ENCODE assay signal across 10 mouse cellular contexts in the genomic region with DNA sequence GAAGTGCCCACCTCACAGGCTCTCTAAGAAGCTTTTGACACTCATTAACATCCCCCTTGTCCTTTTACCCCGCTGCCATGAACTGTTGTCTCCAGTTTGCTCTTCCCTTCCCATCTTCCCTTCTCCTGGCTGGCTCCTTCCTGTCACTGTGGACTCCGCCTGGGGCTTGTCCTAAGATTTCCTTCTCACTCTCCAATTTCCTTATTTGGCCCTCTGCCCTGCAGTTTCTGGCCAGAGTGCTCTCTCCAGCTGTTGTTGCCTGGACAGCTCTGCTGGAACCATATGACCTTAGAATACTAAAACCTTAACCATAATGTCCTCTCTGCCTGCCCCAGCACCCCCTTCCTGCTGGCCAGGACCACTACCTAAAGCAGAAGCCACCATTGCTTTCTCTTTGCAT. TPM values are rescaled to one million over a fixed set of nuclear protein-coding genes. Genes with fewer than 3 reads are reported as not detected.
DNase-seq lines count a peak whose midpoint lies in the region; ATAC-seq and TF ChIP-seq lines count a peak whose summit lies in the region.
"Had no signal": no experiment of that assay in that cellular context is flagged by ENCODE, and none has a peak within 500 bp of the region (broad histone marks: within the 10 kb centered on the region; RNA-seq: fewer than 3 reads in every experiment).

No protein-coding gene starts in this region.

- no peaks in the 10 kb centered on the region for H3K27me3 ChIP-seq in midbrain, postnatal 0 days (ENCODE audit: insufficient read depth, low read length)
- H3K27me3 ChIP-seq in midbrain, embryonic 11.5 days (ENCODE audit: control insufficient read depth, insufficient read depth, low read length) = no peaks in the 10 kb centered on the region
- H3K27me3 ChIP-seq in heart, postnatal 0 days (ENCODE audit: control insufficient read depth, insufficient read depth, low read length) = no peaks in the 10 kb centered on the region
- H3K27me3 ChIP-seq in limb, embryonic 14.5 days (ENCODE audit: control insufficient read depth, insufficient read depth, low read length) = no peaks in the 10 kb centered on the region
- H3K27me3 ChIP-seq: embryonic facial prominence, embryonic 15.5 days had no signal

- TF ChIP-seq POLR2A in limb, embryonic 14.5 days (IDR thresholded peaks at IDR 0.05; ENCODE audit: borderline replicate concordance, extremely low read depth, insufficient read depth, insufficient read length) = no peak

- WGBS in midbrain, postnatal 0 days = 74% methylated on average over 2 of the region's 2 CpGs
- WGBS in midbrain, embryonic 11.5 days = 64% methylated on average over 2 of the region's 2 CpGs
- WGBS in heart, postnatal 0 days = 17% methylated on average over 2 of the region's 2 CpGs
- WGBS in limb, embryonic 14.5 days = 40% methylated on average over 2 of the region's 2 CpGs

- peak; percentile 10 for DNase-seq in midbrain, postnatal 0 days (ENCODE audit: low spot score)
- DNase-seq in midbrain, embryonic 11.5 days (ENCODE audit: low spot score, missing footprints) = no peak
- peak; percentile 51 for DNase-seq in heart, postnatal 0 days (ENCODE audit: low spot score)
- peak; percentile 43 for DNase-seq in limb, embryonic 14.5 days (ENCODE audit: low spot score)
- DNase-seq in testis, postnatal 10 days (ENCODE audit: low spot score) = peak; percentile 79
- no peak for DNase-seq in right cerebral cortex, postnatal 25 days
- no peak for DNase-seq in spleen, postnatal 4 days (ENCODE audit: low spot score in 2 of 2)
- no peak for DNase-seq in frontal cortex, postnatal 25 days (ENCODE audit: low spot score in 2 of 2)

- TF ChIP-seq EP300 in heart, postnatal 0 days (IDR thresholded peaks at IDR 0.05; ENCODE audit: low read depth) = no peak

- no peak overlapping the region for H3K9ac ChIP-seq in midbrain, postnatal 0 days (replicated peaks; ENCODE audit: low read length, poor library complexity, severe bottlenecking)
- H3K9ac ChIP-seq in midbrain, embryonic 11.5 days (ENCODE audit: low read length) = no peak overlapping the region
- no peak overlapping the region for H3K9ac ChIP-seq in heart, postnatal 0 days (replicated peaks; ENCODE audit: low read depth, low read length)
- H3K9ac ChIP-seq in limb, embryonic 14.5 days (ENCODE audit: low read depth, low read length, severe bottlenecking) = no peak overlapping the region
- H3K9ac ChIP-seq: embryonic facial prominence, embryonic 15.5 days had no signal

- no peak for TF ChIP-seq CTCF in midbrain, postnatal 0 days (IDR thresholded peaks at IDR 0.05)
- TF ChIP-seq CTCF in heart, postnatal 0 days (IDR thresholded peaks at IDR 0.05; ENCODE audit: low read depth) = no peak

- H3K27ac ChIP-seq in midbrain, postnatal 0 days (ENCODE audit: low read depth, low read length) = no peak overlapping the region
- no peak overlapping the region for H3K27ac ChIP-seq in midbrain, embryonic 11.5 days (ENCODE audit: low read depth, low read length)
- H3K27ac ChIP-seq in heart, postnatal 0 days (ENCODE audit: low read depth) = no peak overlapping the region
- H3K27ac ChIP-seq in limb, embryonic 14.5 days (replicated peaks; ENCODE audit: low read depth, low read length) = no peak overlapping the region
- H3K27ac ChIP-seq: embryonic facial prominence, embryonic 15.5 days had no signal

- H3K9me3 ChIP-seq in midbrain, postnatal 0 days (ENCODE audit: low read length) = no peaks in the 10 kb centered on the region
- no peaks in the 10 kb centered on the region for H3K9me3 ChIP-seq in midbrain, embryonic 11.5 days (ENCODE audit: control insufficient read depth, low read length)
- H3K9me3 ChIP-seq in heart, postnatal 0 days (replicated peaks; ENCODE audit: control insufficient read depth, low read length) = no peaks in the 10 kb centered on the region
- H3K9me3 ChIP-seq in limb, embryonic 14.5 days (ENCODE audit: control insufficient read depth, low read length) = no peaks in the 10 kb centered on the region
- H3K9me3 ChIP-seq: embryonic facial prominence, embryonic 15.5 days had no signal

- no peak for ATAC-seq in midbrain, postnatal 0 days (ENCODE audit: low FRiP score)
- ATAC-seq in midbrain, embryonic 11.5 days (ENCODE audit: low FRiP score) = no peak
- peak; percentile 55; the same call in 1 of the 2 replicates for ATAC-seq in heart, postnatal 0 days (ENCODE audit: insufficient read depth, low read depth)
- no peak for ATAC-seq in limb, embryonic 14.5 days (ENCODE audit: low FRiP score, low read depth)

- H3K36me3 ChIP-seq in midbrain, postnatal 0 days (ENCODE audit: insufficient read depth, low read length) = no peaks in the 10 kb centered on the region
- H3K36me3 ChIP-seq in midbrain, embryonic 11.5 days (ENCODE audit: control insufficient read depth, insufficient read depth, low read length) = no peaks in the 10 kb centered on the region
- no peaks in the 10 kb centered on the region for H3K36me3 ChIP-seq in heart, postnatal 0 days (replicated peaks; ENCODE audit: control insufficient read depth, insufficient read depth, low read length)
- H3K36me3 ChIP-seq in limb, embryonic 14.5 days (ENCODE audit: control insufficient read depth, insufficient read depth, low read length) = no peaks in the 10 kb centered on the region
- H3K36me3 ChIP-seq: embryonic facial prominence, embryonic 15.5 days had no signal

- no peak overlapping the region for H3K4me3 ChIP-seq in midbrain, postnatal 0 days (ENCODE audit: low read depth, low read length)
- H3K4me3 ChIP-seq in midbrain, embryonic 11.5 days (ENCODE audit: low read depth, low read length) = no peak overlapping the region
- no peak overlapping the region for H3K4me3 ChIP-seq in heart, postnatal 0 days (ENCODE audit: low read depth, low read length)
- H3K4me3 ChIP-seq in limb, embryonic 14.5 days (replicated peaks; ENCODE audit: low read length) = no peak overlapping the region
- H3K4me3 ChIP-seq: embryonic facial prominence, embryonic 15.5 days; megakaryocyte, embryonic 14.5 days had no signal

- H3K4me1 ChIP-seq in midbrain, postnatal 0 days (ENCODE audit: insufficient read depth, low read length) = no peaks in the 10 kb centered on the region
- no peaks in the 10 kb centered on the region for H3K4me1 ChIP-seq in midbrain, embryonic 11.5 days (ENCODE audit: control insufficient read depth, insufficient read depth, low read length)
- no peaks in the 10 kb centered on the region for H3K4me1 ChIP-seq in heart, postnatal 0 days (ENCODE audit: control insufficient read depth, insufficient read depth)
- no peaks in the 10 kb centered on the region for H3K4me1 ChIP-seq in limb, embryonic 14.5 days (ENCODE audit: control insufficient read depth, insufficient read depth, low read length)
- H3K4me1 ChIP-seq: embryonic facial prominence, embryonic 15.5 days had no signal

- no peak overlapping the region for H3K4me2 ChIP-seq in midbrain, postnatal 0 days (ENCODE audit: low read depth, low read length, poor library complexity, severe bottlenecking)
- no peak overlapping the region for H3K4me2 ChIP-seq in midbrain, embryonic 11.5 days
- H3K4me2 ChIP-seq in heart, postnatal 0 days (ENCODE audit: low read depth, low read length) = no peak overlapping the region
- H3K4me2 ChIP-seq in limb, embryonic 14.5 days (replicated peaks; ENCODE audit: low read depth, low read length, severe bottlenecking) = no peak overlapping the region
- H3K4me2 ChIP-seq: embryonic facial prominence, embryonic 15.5 days had no signal

RNA-seq across cellular contexts. Expression of a gene that starts 33.1 kb away (rescaled TPM):
- total RNA-seq in midbrain, postnatal 0 days (2014; rRNA removed) = 278 and 306 TPM in 2 replicates
- polyA plus RNA-seq in midbrain, postnatal 0 days (2015; fragmentation: Nextera tagmentation; extraction: Ambion mirVana) = 260 and 275 TPM in 2 replicates
- polyA plus RNA-seq in midbrain, embryonic 11.5 days (2014; fragmentation: Nextera tagmentation; extraction: Ambion mirVana) = 76.4 and 80.5 TPM in 2 replicates
- total RNA-seq in heart, postnatal 0 days (2014; rRNA removed; ENCODE audit: low replicate concordance) = 15.9 and 22.0 TPM in 2 replicates
- 11.4 and 13.1 TPM in 2 replicates for polyA plus RNA-seq in heart, postnatal 0 days (2015; fragmentation: Nextera tagmentation; extraction: Ambion mirVana)
- 80.3 and 99.0 TPM in 2 replicates for polyA plus RNA-seq in limb, embryonic 14.5 days (2012; rRNA removed)
- 26.4 and 30.9 TPM in 2 replicates for polyA plus RNA-seq in limb, embryonic 14.5 days (2014; fragmentation: Nextera tagmentation; extraction: Ambion mirVana)

RNA-seq across cellular contexts. Expression of a gene that starts 48.0 kb away (rescaled TPM):
- total RNA-seq in midbrain, postnatal 0 days (2014; rRNA removed) = 180 and 184 TPM in 2 replicates
- polyA plus RNA-seq in midbrain, postnatal 0 days (2015; fragmentation: Nextera tagmentation; extraction: Ambion mirVana) = 150 and 153 TPM in 2 replicates
- 152 and 155 TPM in 2 replicates for polyA plus RNA-seq in midbrain, embryonic 11.5 days (2014; fragmentation: Nextera tagmentation; extraction: Ambion mirVana)
- 60.1 and 62.4 TPM in 2 replicates for total RNA-seq in heart, postnatal 0 days (2014; rRNA removed; ENCODE audit: low replicate concordance)
- 21.5 and 22.1 TPM in 2 replicates for polyA plus RNA-seq in heart, postnatal 0 days (2015; fragmentation: Nextera tagmentation; extraction: Ambion mirVana)
- 87.3 and 116 TPM in 2 replicates for polyA plus RNA-seq in limb, embryonic 14.5 days (2012; rRNA removed)
- polyA plus RNA-seq in limb, embryonic 14.5 days (2014; fragmentation: Nextera tagmentation; extraction: Ambion mirVana) = 81.1 and 81.3 TPM in 2 replicates

Comparison
In these comparisons a context has a peak if more than half of its experiments do, and no peak if none do; other contexts are left out.
1. DNase-seq: peak in midbrain, postnatal 0 days (single experiment), heart, postnatal 0 days (single experiment), limb, embryonic 14.5 days (single experiment) and testis, postnatal 10 days (single experiment); none in midbrain, embryonic 11.5 days (single experiment), right cerebral cortex, postnatal 25 days (single experiment), spleen, postnatal 4 days (0 of 2) and frontal cortex, postnatal 25 days (0 of 2).